Mouse (Mus musculus): ENCODE measurements around the gene Cdh11. TPM values are rescaled to one million over a fixed set of nuclear protein-coding genes. Genes with fewer than 3 reads are reported as not detected.

The Cdh11 gene
- polyA plus RNA-seq, 1 experiment from 2014 or later = 77.0 TPM

- WGBS = 90% methylated on average over 6 of the region's 6 CpGs
- no peak for ATAC-seq (ENCODE audit: low FRiP score, low read depth)
Measured at GRCm38 (mm10) chr8:102593899-102594298, 191.5 kb downstream of the Cdh11 start.

More at GRCm38 (mm10) chr8:102593899-102594298, 191.5 kb downstream of the Cdh11 start:
- H3K27me3 ChIP-seq (replicated peaks) = no peaks in the 10 kb centered on the region
- no peak overlapping the region for H3K9ac ChIP-seq
- no peaks in the 10 kb centered on the region for H3K4me1 ChIP-seq
- H3K4me2 ChIP-seq (replicated peaks) = no peak overlapping the region
- H3K36me3 ChIP-seq = no peaks in the 10 kb centered on the region
- no peak overlapping the region for H3K27ac ChIP-seq
- H3K4me3 ChIP-seq = no peak overlapping the region
- no peaks in the 10 kb centered on the region for H3K9me3 ChIP-seq

Small RNA genes within 50 kb of the gene (microRNA-seq; reads per million reads assigned to microRNA genes)
- gene Gm26301 = not detected

Data from neural tube, embryonic 12.5 days (tissue).